Mouse (Mus musculus) lung, postnatal 0 days (tissue): Measurements from ENCODE around the gene Lrrfip1.

Experiments
- CTCF ChIP-seq: IDR thresholded peaks from 2 replicates; pipeline ENCODE4 v1.5.1; 2016; ENCODE audit warnings: antibody characterized with exemption, mild to moderate bottlenecking
- EP300 ChIP-seq: IDR thresholded peaks from 2 replicates; pipeline ENCODE4 v1.6.1; 2016; ENCODE audit warnings: antibody characterized with exemption, mild to moderate bottlenecking, control low read depth

DNA sequence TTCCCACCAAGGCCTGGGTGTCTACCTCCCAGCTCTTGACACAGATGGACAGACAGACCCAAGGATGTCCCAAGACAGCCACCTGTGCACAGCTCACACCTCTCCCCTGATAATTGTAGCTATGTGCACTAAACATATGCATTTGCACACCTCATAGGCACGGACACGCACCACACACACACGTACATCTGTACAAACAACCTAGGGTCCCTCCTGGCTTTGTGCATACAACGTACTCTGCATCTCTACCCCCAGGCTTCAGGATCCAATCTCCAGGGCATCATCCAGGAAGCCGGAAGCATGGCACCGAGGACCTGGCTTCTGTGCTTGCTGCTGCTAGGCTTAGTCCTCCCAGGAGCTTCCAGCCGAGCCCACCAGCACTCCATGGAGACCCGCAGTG, 45.7 kb upstream of the Lrrfip1 start, which contains the start of gene Prlh:
- TF ChIP-seq CTCF (no peak), EP300 (no peak)
